Mouse (Mus musculus) lung, embryonic 14.5 days (tissue): ENCODE measurements at regions not wholly inside any gene's neighbourhood (a gene's known extent, or its start where the extent isn't known, plus 50 kb on each side); places are given as distances from the start of the nearest gene placed in this dataset.

Experiments
- ATAC-seq: fragments of 200-750 bp; cut with Nextera tagmentation; 2 replicates; pipeline ENCODE4 v1.8.0; 2017; ENCODE audit warnings: mild to moderate bottlenecking, moderate TSS enrichment, moderate library complexity; ENCODE audit not compliant: insufficient read depth
- DNase-seq: peaks from one replicate; pipeline ENCODE4 v3.0.0-alpha.2; 2015
- H3K27ac ChIP-seq: fragments of 300-500 bp; sonication (generic); 2 replicates; pipeline ENCODE4 v1.5.1; 2014; ENCODE audit warnings: low read depth, mild to moderate bottlenecking, moderate library complexity
- H3K27me3 ChIP-seq: fragments of 300-500 bp; sonication (generic); 2 replicates; pipeline ENCODE4 v1.6.1; 2014; ENCODE audit warnings: low read length, control low read depth; ENCODE audit not compliant: insufficient read depth
- H3K36me3 ChIP-seq: fragments of 300-500 bp; sonication (generic); 2 replicates; pipeline ENCODE4 v1.6.1; 2014; ENCODE audit warnings: control low read depth; ENCODE audit not compliant: insufficient read depth
- H3K4me1 ChIP-seq: fragments of 300-500 bp; sonication (generic); 2 replicates; pipeline ENCODE4 v1.6.1; 2014; ENCODE audit warnings: antibody characterized with exemption, control low read depth; ENCODE audit not compliant: insufficient read depth
- H3K4me2 ChIP-seq: fragments of 300-500 bp; sonication (generic); 2 replicates; pipeline ENCODE4 v1.6.1; 2014; ENCODE audit warnings: mild to moderate bottlenecking
- H3K4me3 ChIP-seq: fragments of 300-500 bp; sonication (generic); 2 replicates; pipeline ENCODE4 v1.5.1; 2014; ENCODE audit warnings: low read depth, low read length
- H3K9ac ChIP-seq: fragments of 300-500 bp; sonication (generic); 2 replicates; pipeline ENCODE4 v1.6.1; 2014
- H3K9me3 ChIP-seq: fragments of 300-500 bp; sonication (generic); 2 replicates; pipeline ENCODE4 v1.6.1; 2016; ENCODE audit warnings: low read depth, low read length, control low read depth
- CTCF ChIP-seq: IDR thresholded peaks from 2 replicates; pipeline ENCODE4 v1.5.1; 2016; ENCODE audit warnings: antibody characterized with exemption, low read depth
- WGBS: fragments of 180-500 bp; shearing (Covaris S2); extraction: QIAGEN DNeasy Blood & Tissue Kit; methylation state at CpG from one replicate; pipeline ENCODE4 v1.1.7; 2014; 5-methylcytosine and 5-hydroxymethylcytosine counted together

- no peaks in the 10 kb centered on the region for H3K9me3 ChIP-seq
- no peak overlapping the region for H3K27ac ChIP-seq
- DNase-seq, result peak; percentile 47
- H3K4me1 ChIP-seq, result no peaks in the 10 kb centered on the region
- TF ChIP-seq CTCF, result no peak
- ATAC-seq, result peak; percentile 91
- no peak overlapping the region for H3K9ac ChIP-seq
- 55% methylated on average over 5 of the region's 5 CpGs for WGBS
- H3K4me3 ChIP-seq, result no peak overlapping the region
- H3K4me2 ChIP-seq, result no peak overlapping the region
- H3K36me3 ChIP-seq, result no peaks in the 10 kb centered on the region
- H3K27me3 ChIP-seq, result no peaks in the 10 kb centered on the region
These were observed 113.6 kb upstream of the Emcn start for GRCm38 (mm10) chr3:137227122-137227838.

GRCm38 (mm10) chr3:137228416-137228815 is 112.5 kb upstream of the Emcn start:
- no peak for DNase-seq
- Histone ChIP-seq H3K9ac (no peak overlapping the region), H3K27ac (no peak overlapping the region), H3K4me3 (no peak overlapping the region), H3K4me1 (no peaks in the 10 kb centered on the region), H3K9me3 (no peaks in the 10 kb centered on the region), H3K36me3 (no peaks in the 10 kb centered on the region), H3K4me2 (no peak overlapping the region), H3K27me3 (no peaks in the 10 kb centered on the region)
- ATAC-seq, result no peak
- 79% methylated on average over 5 of the region's 5 CpGs for WGBS
- TF ChIP-seq CTCF, result no peak

GRCm38 (mm10) chr3:137242877-137243276 is 98.0 kb upstream of the Emcn start:
- DNase-seq, result peak; percentile 30
- Histone ChIP-seq H3K4me1 (no peaks in the 10 kb centered on the region), H3K4me3 (no peak overlapping the region), H3K9me3 (no peaks in the 10 kb centered on the region), H3K27me3 (no peaks in the 10 kb centered on the region), H3K27ac (no peak overlapping the region), H3K9ac (no peak overlapping the region), H3K36me3 (no peaks in the 10 kb centered on the region), H3K4me2 (no peak overlapping the region)
- no peak for TF ChIP-seq CTCF
- ATAC-seq, result no peak
- WGBS, result 10% methylated on average over 1 of the region's 1 CpGs

GRCm38 (mm10) chr3:137263907-137264306 is 77.0 kb upstream of the Emcn start:
- DNase-seq (no peak), ATAC-seq (no peak)
- Histone ChIP-seq H3K36me3 (no peaks in the 10 kb centered on the region), H3K4me1 (no peaks in the 10 kb centered on the region), H3K4me3 (no peak overlapping the region), H3K9me3 (no peaks in the 10 kb centered on the region), H3K4me2 (no peak overlapping the region), H3K27me3 (no peaks in the 10 kb centered on the region), H3K9ac (no peak overlapping the region), H3K27ac (no peak overlapping the region)
- 95% methylated on average over 4 of the region's 4 CpGs for WGBS
- no peak for TF ChIP-seq CTCF

- no peak overlapping the region for H3K4me3 ChIP-seq
- H3K27me3 ChIP-seq, result no peaks in the 10 kb centered on the region
- ATAC-seq (no peak), DNase-seq (no peak)
- H3K9me3 ChIP-seq, result no peaks in the 10 kb centered on the region
- H3K4me1 ChIP-seq, result 0 out of 2 replicates have a peak, but pooled peaks cover 3% of the 10 kb centered on the region
- H3K27ac ChIP-seq, result no peak overlapping the region
- no peak overlapping the region for H3K4me2 ChIP-seq
- no peaks in the 10 kb centered on the region for H3K36me3 ChIP-seq
- WGBS, result 80% methylated on average over 1 of the region's 1 CpGs
- TF ChIP-seq CTCF, result no peak
- no peak overlapping the region for H3K9ac ChIP-seq
These were observed 73.1 kb upstream of the Emcn start for GRCm38 (mm10) chr3:137267752-137268151.

- H3K4me1 ChIP-seq, result no peaks in the 10 kb centered on the region
- no peak overlapping the region for H3K4me3 ChIP-seq
- TF ChIP-seq CTCF, result no peak
- H3K27me3 ChIP-seq, result no peaks in the 10 kb centered on the region
- no peak overlapping the region for H3K4me2 ChIP-seq
- peak; percentile 63 for DNase-seq
- H3K9ac ChIP-seq, result no peak overlapping the region
- H3K9me3 ChIP-seq, result no peaks in the 10 kb centered on the region
- no peaks in the 10 kb centered on the region for H3K36me3 ChIP-seq
- ATAC-seq, result peak; percentile 60; the same call in 1 of the 2 replicates
- H3K27ac ChIP-seq, result no peak overlapping the region
- WGBS, result 51% methylated on average over 8 of the region's 8 CpGs
These were observed 65.4 kb upstream of the Emcn start for GRCm38 (mm10) chr3:137275444-137275843.

- H3K27ac ChIP-seq, result no peak overlapping the region
- no peaks in the 10 kb centered on the region for H3K27me3 ChIP-seq
- H3K4me3 ChIP-seq, result no peak overlapping the region
- peak; percentile 15 for DNase-seq
- ATAC-seq, result no peak
- 70% methylated on average over 1 of the region's 1 CpGs for WGBS
- H3K36me3 ChIP-seq, result no peaks in the 10 kb centered on the region
- no peak overlapping the region for H3K9ac ChIP-seq
- TF ChIP-seq CTCF, result no peak
- no peaks in the 10 kb centered on the region for H3K4me1 ChIP-seq
- H3K9me3 ChIP-seq, result no peaks in the 10 kb centered on the region
- H3K4me2 ChIP-seq, result no peak overlapping the region
These were observed 61.6 kb upstream of the Emcn start for GRCm38 (mm10) chr3:137279284-137279683.
